Mouse (Mus musculus): ENCODE measurements at regions not wholly inside any gene's neighbourhood (a gene's known extent, or its start where the extent isn't known, plus 50 kb on each side); places are given as distances from the start of the nearest gene placed in this dataset.

GRCm38 (mm10) chr15:64542908-64543307 is 274.6 kb upstream of the Gm21798 start:
- Histone ChIP-seq H3K4me3 (ENCODE audit: inconsistent target) (no peak overlapping the region), H3K79me2 (ENCODE audit: inconsistent target) (no peaks in the 10 kb centered on the region), H3K36me3 (ENCODE audit: inconsistent target) (no peaks in the 10 kb centered on the region), H3K27ac (peak overlapping the region; percentile 8; the same call in 1 of the 2 replicates)
- WGBS (ENCODE audit: missing documents), result 90% methylated on average over 1 of the region's 1 CpGs

GRCm38 (mm10) chr15:64546035-64546434 is 271.5 kb upstream of the Gm21798 start:
- Histone ChIP-seq H3K79me2 (ENCODE audit: inconsistent target) (no peaks in the 10 kb centered on the region), H3K4me3 (ENCODE audit: inconsistent target) (no peak overlapping the region), H3K36me3 (ENCODE audit: inconsistent target) (no peaks in the 10 kb centered on the region), H3K27ac (no peak overlapping the region)

- no peaks in the 10 kb centered on the region for H3K79me2 ChIP-seq (ENCODE audit: inconsistent target)
- 96% methylated on average over 2 of the region's 2 CpGs for WGBS (ENCODE audit: missing documents)
- no peak overlapping the region for H3K4me3 ChIP-seq (ENCODE audit: inconsistent target)
- H3K36me3 ChIP-seq (ENCODE audit: inconsistent target), result no peaks in the 10 kb centered on the region
- no peak overlapping the region for H3K27ac ChIP-seq
Measured at GRCm38 (mm10) chr15:64557540-64557939, 260.0 kb upstream of the Gm21798 start.

GRCm38 (mm10) chr15:64558220-64558619 is 259.3 kb upstream of the Gm21798 start:
- Histone ChIP-seq H3K79me2 (ENCODE audit: inconsistent target) (no peaks in the 10 kb centered on the region), H3K27ac (no peak overlapping the region), H3K4me3 (ENCODE audit: inconsistent target) (no peak overlapping the region), H3K36me3 (ENCODE audit: inconsistent target) (no peaks in the 10 kb centered on the region)
- 100% methylated on average over 1 of the region's 1 CpGs for WGBS (ENCODE audit: missing documents)

- H3K79me2 ChIP-seq (ENCODE audit: inconsistent target), result no peaks in the 10 kb centered on the region
- no peak overlapping the region for H3K4me3 ChIP-seq (ENCODE audit: inconsistent target)
- no peaks in the 10 kb centered on the region for H3K36me3 ChIP-seq (ENCODE audit: inconsistent target)
- no peak overlapping the region for H3K27ac ChIP-seq
- WGBS (ENCODE audit: missing documents), result 89% methylated on average over 3 of the region's 3 CpGs
Measured at GRCm38 (mm10) chr15:64562431-64563111, 254.9 kb upstream of the Gm21798 start.

GRCm38 (mm10) chr15:64564703-64565102 is 252.8 kb upstream of the Gm21798 start:
- no peak overlapping the region for H3K4me3 ChIP-seq (ENCODE audit: inconsistent target)
- WGBS (ENCODE audit: missing documents), result 87% methylated on average over 3 of the region's 3 CpGs
- no peaks in the 10 kb centered on the region for H3K36me3 ChIP-seq (ENCODE audit: inconsistent target)
- H3K79me2 ChIP-seq (ENCODE audit: inconsistent target), result no peaks in the 10 kb centered on the region
- no peak overlapping the region for H3K27ac ChIP-seq

- no peak overlapping the region for H3K27ac ChIP-seq
- no peaks in the 10 kb centered on the region for H3K36me3 ChIP-seq (ENCODE audit: inconsistent target)
- H3K79me2 ChIP-seq (ENCODE audit: inconsistent target), result no peaks in the 10 kb centered on the region
- no peak overlapping the region for H3K4me3 ChIP-seq (ENCODE audit: inconsistent target)
- WGBS (ENCODE audit: missing documents), result 88% methylated on average over 1 of the region's 1 CpGs
Measured at GRCm38 (mm10) chr15:64576891-64577535, 240.5 kb upstream of the Gm21798 start.

- Histone ChIP-seq H3K4me3 (ENCODE audit: inconsistent target) (no peak overlapping the region), H3K79me2 (ENCODE audit: inconsistent target) (no peaks in the 10 kb centered on the region), H3K27ac (no peak overlapping the region), H3K36me3 (ENCODE audit: inconsistent target) (no peaks in the 10 kb centered on the region)
- WGBS (ENCODE audit: missing documents), result 82% methylated on average over 4 of the region's 4 CpGs
Measured at GRCm38 (mm10) chr15:64578991-64579390, 238.5 kb upstream of the Gm21798 start.

GRCm38 (mm10) chr15:64580481-64580880 is 237.0 kb upstream of the Gm21798 start:
- Histone ChIP-seq H3K4me3 (ENCODE audit: inconsistent target) (no peak overlapping the region), H3K27ac (no peak overlapping the region), H3K36me3 (ENCODE audit: inconsistent target) (no peaks in the 10 kb centered on the region), H3K79me2 (ENCODE audit: inconsistent target) (no peaks in the 10 kb centered on the region)
- 87% methylated on average over 1 of the region's 1 CpGs for WGBS (ENCODE audit: missing documents)

GRCm38 (mm10) chr15:64581046-64581445 is 236.4 kb upstream of the Gm21798 start:
- 87% methylated on average over 5 of the region's 5 CpGs for WGBS (ENCODE audit: missing documents)
- Histone ChIP-seq H3K27ac (no peak overlapping the region), H3K4me3 (ENCODE audit: inconsistent target) (no peak overlapping the region), H3K79me2 (ENCODE audit: inconsistent target) (no peaks in the 10 kb centered on the region), H3K36me3 (ENCODE audit: inconsistent target) (no peaks in the 10 kb centered on the region)

- 91% methylated on average over 6 of the region's 6 CpGs for WGBS (ENCODE audit: missing documents)
- no peaks in the 10 kb centered on the region for H3K79me2 ChIP-seq (ENCODE audit: inconsistent target)
- H3K4me3 ChIP-seq (ENCODE audit: inconsistent target), result no peak overlapping the region
- no peaks in the 10 kb centered on the region for H3K36me3 ChIP-seq (ENCODE audit: inconsistent target)
- no peak overlapping the region for H3K27ac ChIP-seq
Measured at GRCm38 (mm10) chr15:64584129-64584528, 233.4 kb upstream of the Gm21798 start.

- Histone ChIP-seq H3K36me3 (ENCODE audit: inconsistent target) (no peaks in the 10 kb centered on the region), H3K79me2 (ENCODE audit: inconsistent target) (no peaks in the 10 kb centered on the region), H3K27ac (no peak overlapping the region), H3K4me3 (ENCODE audit: inconsistent target) (no peak overlapping the region)
- WGBS (ENCODE audit: missing documents), result 96% methylated on average over 3 of the region's 3 CpGs
Measured at GRCm38 (mm10) chr15:64586776-64587175, 230.7 kb upstream of the Gm21798 start.

- no peak overlapping the region for H3K4me3 ChIP-seq (ENCODE audit: inconsistent target)
- no peak overlapping the region for H3K27ac ChIP-seq
- 90% methylated on average over 1 of the region's 1 CpGs for WGBS (ENCODE audit: missing documents)
- H3K36me3 ChIP-seq (ENCODE audit: inconsistent target), result no peaks in the 10 kb centered on the region
- H3K79me2 ChIP-seq (ENCODE audit: inconsistent target), result no peaks in the 10 kb centered on the region
Measured at GRCm38 (mm10) chr15:64590092-64590881, 227.2 kb upstream of the Gm21798 start.

- Histone ChIP-seq H3K79me2 (ENCODE audit: inconsistent target) (no peaks in the 10 kb centered on the region), H3K36me3 (ENCODE audit: inconsistent target) (no peaks in the 10 kb centered on the region), H3K27ac (no peak overlapping the region), H3K4me3 (ENCODE audit: inconsistent target) (no peak overlapping the region)
- WGBS (ENCODE audit: missing documents), result 41% methylated on average over 4 of the region's 4 CpGs
Measured at GRCm38 (mm10) chr15:64613503-64613902, 204.0 kb upstream of the Gm21798 start.

GRCm38 (mm10) chr15:64618471-64618870 is 199.0 kb upstream of the Gm21798 start:
- H3K27ac ChIP-seq, result no peak overlapping the region
- no peak overlapping the region for H3K4me3 ChIP-seq (ENCODE audit: inconsistent target)
- WGBS (ENCODE audit: missing documents), result 88% methylated on average over 3 of the region's 3 CpGs
- H3K79me2 ChIP-seq (ENCODE audit: inconsistent target), result no peaks in the 10 kb centered on the region
- no peaks in the 10 kb centered on the region for H3K36me3 ChIP-seq (ENCODE audit: inconsistent target)
